Mouse (Mus musculus) yolk sac, embryonic 10.5 days (tissue): Measurements from ENCODE around the gene Polrmt.
"Not testable (repeated sequence)": the region's sequence is repeated elsewhere in the genome, so short reads cannot be mapped to it uniquely, and the experiment has no call there.

Source experiments
- DNase-seq: peaks from one replicate; pipeline ENCODE4 v3.0.0-alpha.2; 2017; ENCODE audit warnings: low spot score

The Polrmt gene

GRCm38 (mm10) chr10:79774486-79775279 lies 28.3 kb upstream of the Polrmt start:
- DNase-seq = no peak

GRCm38 (mm10) chr10:79773208-79773607 lies 26.8 kb upstream of the Polrmt start:
- no peak for DNase-seq

GRCm38 (mm10) chr10:79772320-79772719 lies 25.9 kb upstream of the Polrmt start:
- DNase-seq = no peak

GRCm38 (mm10) chr10:79769329-79769728 lies 22.9 kb upstream of the Polrmt start:
- DNase-seq = no peak

GRCm38 (mm10) chr10:79768400-79768799 lies 22.0 kb upstream of the Polrmt start:
- DNase-seq = peak; percentile 79

- DNase-seq = peak; percentile 93
Observed at GRCm38 (mm10) chr10:79767372-79768244, 21.2 kb upstream of the Polrmt start.

GRCm38 (mm10) chr10:79766508-79767325 lies 20.3 kb upstream of the Polrmt start, which contains the start of gene Rnf126:
Rnf126 (minus strand) TSS chr10:79766952.
- DNase-seq = peak; percentile 100

- no peak for DNase-seq
Observed at GRCm38 (mm10) chr10:79766001-79766507, 19.7 kb upstream of the Polrmt start.

GRCm38 (mm10) chr10:79765228-79765745 lies 18.9 kb upstream of the Polrmt start:
- no peak for DNase-seq

- DNase-seq = no peak
Observed at GRCm38 (mm10) chr10:79764234-79764633, 17.9 kb upstream of the Polrmt start.

- no peak for DNase-seq
Observed at GRCm38 (mm10) chr10:79762875-79763274, 16.5 kb upstream of the Polrmt start.

- DNase-seq = no peak
Observed at GRCm38 (mm10) chr10:79760603-79761143, 14.3 kb upstream of the Polrmt start.

- DNase-seq = not testable (repeated sequence)
Observed at GRCm38 (mm10) chr10:79759675-79760074, 13.3 kb upstream of the Polrmt start.

- DNase-seq = no peak
Observed at GRCm38 (mm10) chr10:79756660-79757059, 10.3 kb upstream of the Polrmt start.

- DNase-seq = no peak
Observed at GRCm38 (mm10) chr10:79755854-79756253, 9.5 kb upstream of the Polrmt start.

- peak; percentile 69 for DNase-seq
Observed at GRCm38 (mm10) chr10:79754856-79755516, 8.6 kb upstream of the Polrmt start, which contains the start of gene Fgf22. Fgf22 (plus strand) TSS chr10:79755076.

GRCm38 (mm10) chr10:79748496-79748895 lies 2.1 kb upstream of the Polrmt start:
- DNase-seq = no peak

- no peak for DNase-seq
Observed at GRCm38 (mm10) chr10:79746774-79747151, 382 bp upstream of the Polrmt start.

GRCm38 (mm10) chr10:79745411-79745810 lies 970 bp downstream of the Polrmt start:
- no peak for DNase-seq

- DNase-seq = no peak
Observed at GRCm38 (mm10) chr10:79743650-79744365, 2.6 kb downstream of the Polrmt start.
